Mouse (Mus musculus) brain, embryonic 14.5 days (tissue): ENCODE data around the gene Bcl6.

Source experiments
- CTCF ChIP-seq: fragments of 200-500 bp; IDR thresholded peaks from 2 replicates; pipeline ENCODE4 v1.5.1; 2012; ENCODE audit warnings: inconsistent platforms, mild to moderate bottlenecking, moderate library complexity, borderline replicate concordance; ENCODE audit not compliant: insufficient read depth, insufficient read length; ENCODE audit errors: extremely low read depth
- POLR2A ChIP-seq: fragments of 200-500 bp; IDR thresholded peaks from 2 replicates; pipeline ENCODE4 v1.6.1; 2012; ENCODE audit warnings: mild to moderate bottlenecking, inconsistent platforms, borderline replicate concordance; ENCODE audit not compliant: poor library complexity, insufficient read depth, insufficient read length, severe bottlenecking; ENCODE audit errors: extremely low read depth

GRCm38 (mm10) chr16:23969919-23970318, 18.7 kb downstream of the Bcl6 start:
- TF ChIP-seq CTCF (no peak), POLR2A (no peak)
